In the genomic region with DNA sequence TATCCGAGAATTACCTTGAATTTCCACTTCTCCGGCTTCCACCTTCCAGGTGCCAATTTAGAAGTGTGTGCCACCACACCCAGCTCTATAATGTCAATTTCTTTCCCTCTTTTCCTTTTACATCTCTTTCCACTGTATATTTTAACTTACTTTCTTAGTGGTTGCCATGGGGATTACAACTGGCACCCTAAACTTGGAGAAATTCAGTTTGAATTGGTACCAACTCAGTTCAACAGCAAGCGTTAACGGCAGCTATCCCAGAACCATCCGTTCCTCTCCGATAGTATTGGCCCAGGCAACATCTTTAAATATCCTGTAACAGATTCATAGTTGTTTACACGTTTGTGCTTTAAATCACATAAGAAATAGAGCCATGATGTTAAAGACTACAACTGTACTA, we compare ENCODE assay signal across 26 mouse cellular contexts. TPM values are rescaled to one million over a fixed set of nuclear protein-coding genes. Genes with fewer than 3 reads are reported as not detected.
"Had no signal": no experiment of that assay in that cellular context is flagged by ENCODE, and none has a peak within 500 bp of the region (broad histone marks: within the 10 kb centered on the region; RNA-seq: fewer than 3 reads in every experiment).

No protein-coding gene starts in this region.

- ATAC-seq: midbrain, embryonic 16.5 days had no signal

- H3K4me2 ChIP-seq: lung, embryonic 14.5 days; midbrain, embryonic 12.5 days; neural tube, embryonic 13.5 days; neural tube, embryonic 15.5 days had no signal

- H3K27me3 ChIP-seq: neural tube, embryonic 13.5 days; neural tube, embryonic 15.5 days had no signal

- H3K9ac ChIP-seq: lung, embryonic 14.5 days; midbrain, embryonic 12.5 days; neural tube, embryonic 13.5 days; neural tube, embryonic 15.5 days had no signal

- H3K4me3 ChIP-seq: midbrain, embryonic 12.5 days; myocyte; neural tube, embryonic 13.5 days; neural tube, embryonic 15.5 days had no signal

- H3K9me3 ChIP-seq: midbrain, embryonic 12.5 days; neural tube, embryonic 13.5 days; neural tube, embryonic 15.5 days had no signal

- DNase-seq: lung, adult 18-20 months; lung, embryonic 14.5 days; lung, postnatal 10 days; lung, postnatal 4 days; midbrain, embryonic 14.5 days; retina, postnatal 1 day; right cerebral cortex, adult 18-20 months; right cerebral cortex, postnatal 25 days; right cerebral cortex, postnatal 4 days; spleen, adult 18-20 months; thymus, adult 18-20 months; thymus, postnatal 14 days; thymus, postnatal 36 days had no signal

- H3K36me3 ChIP-seq: midbrain, embryonic 12.5 days; neural tube, embryonic 13.5 days; neural tube, embryonic 15.5 days had no signal

- H3K4me1 ChIP-seq: midbrain, embryonic 12.5 days; neural tube, embryonic 13.5 days; neural tube, embryonic 15.5 days had no signal

- H3K27ac ChIP-seq: midbrain, embryonic 12.5 days; neural tube, embryonic 13.5 days; neural tube, embryonic 15.5 days had no signal

RNA-seq across cellular contexts. Expression of gene Cxcr1, which starts 25.5 kb away (rescaled TPM):
- total RNA-seq: megakaryocyte-erythroid progenitor cell, adult 5-6 weeks had no signal
- polyA plus RNA-seq: lung, embryonic 14.5 days; lung, embryonic 16.5 days; midbrain, embryonic 12.5 days; midbrain, embryonic 14.5 days; midbrain, embryonic 16.5 days; myocyte; neural tube, embryonic 11.5 days; neural tube, embryonic 13.5 days; neural tube, embryonic 15.5 days; small intestine, adult 2 months; stomach, embryonic 14.5 days; stomach, embryonic 16.5 days; thymus, postnatal 0 days had no signal

RNA-seq across cellular contexts. Expression of gene Gpbar1, which starts 58.4 kb away (rescaled TPM):
- total RNA-seq: megakaryocyte, adult 5-6 weeks had no signal
- polyA plus RNA-seq: midbrain, embryonic 12.5 days; neural tube, embryonic 13.5 days; neural tube, embryonic 15.5 days had no signal
